Mouse (Mus musculus): ENCODE data around the gene Rnf38. TPM values are rescaled to one million over a fixed set of nuclear protein-coding genes. Genes with fewer than 3 reads are reported as not detected.

The Rnf38 gene
- polyA plus RNA-seq, 1 experiment from 2014 or later = 5.6 TPM

GRCm38 (mm10) chr4:44164621-44165020, 69.0 kb downstream of the Rnf38 start:
- peaks cover 40% of the 10 kb centered on the region for H3K4me1 ChIP-seq (ENCODE audit: insufficient read depth)
- WGBS (ENCODE audit: insufficient replicate concordance) = 86% methylated on average over 5 of the region's 5 CpGs
- no peak for DNase-seq

GRCm38 (mm10) chr4:44163034-44163433, 70.6 kb downstream of the Rnf38 start:
- TF ChIP-seq CTCF (IDR thresholded peaks at IDR 0.05; ENCODE audit: low read depth) (no peak), EP300 (IDR thresholded peaks at IDR 0.05; ENCODE audit: low read depth) (no peak)
- H3K4me1 ChIP-seq (ENCODE audit: insufficient read depth) = peaks cover 31% of the 10 kb centered on the region
- ATAC-seq (no peak), DNase-seq (no peak)
- no peaks in the 10 kb centered on the region for H3K27me3 ChIP-seq (ENCODE audit: insufficient read depth, low read length)
- H3K4me2 ChIP-seq (ENCODE audit: low read depth, low read length) = no peak overlapping the region
- H3K9ac ChIP-seq (replicated peaks) = no peak overlapping the region
- no peak overlapping the region for H3K27ac ChIP-seq (ENCODE audit: low read depth)
- no peaks in the 10 kb centered on the region; the same call in 1 of the 2 replicates for H3K36me3 ChIP-seq (replicated peaks; ENCODE audit: insufficient read depth, low read length)
- WGBS (ENCODE audit: insufficient replicate concordance) = 68% methylated on average over 2 of the region's 2 CpGs
- no peaks in the 10 kb centered on the region for H3K9me3 ChIP-seq (ENCODE audit: low read length)
- H3K4me3 ChIP-seq (ENCODE audit: low read depth, low read length) = no peak overlapping the region

More at GRCm38 (mm10) chr4:44164621-44165020, 69.0 kb downstream of the Rnf38 start:
- Histone ChIP-seq H3K36me3 (replicated peaks; ENCODE audit: insufficient read depth, low read length) (no peaks in the 10 kb centered on the region; the same call in 1 of the 2 replicates), H3K27me3 (ENCODE audit: insufficient read depth, low read length) (no peaks in the 10 kb centered on the region), H3K4me3 (ENCODE audit: low read depth, low read length) (no peak overlapping the region), H3K4me2 (ENCODE audit: low read depth, low read length) (no peak overlapping the region), H3K27ac (ENCODE audit: low read depth) (no peak overlapping the region), H3K9ac (replicated peaks) (no peak overlapping the region), H3K9me3 (ENCODE audit: low read length) (no peaks in the 10 kb centered on the region)
- ATAC-seq = no peak
- no peak for TF ChIP-seq EP300 (IDR thresholded peaks at IDR 0.05; ENCODE audit: low read depth)
- no peak for TF ChIP-seq CTCF (IDR thresholded peaks at IDR 0.05; ENCODE audit: low read depth)

- no peak for DNase-seq
- Histone ChIP-seq H3K9me3 (ENCODE audit: low read length) (no peaks in the 10 kb centered on the region), H3K4me1 (ENCODE audit: insufficient read depth) (peaks cover 31% of the 10 kb centered on the region), H3K4me3 (ENCODE audit: low read depth, low read length) (no peak overlapping the region), H3K4me2 (ENCODE audit: low read depth, low read length) (no peak overlapping the region; the same call in 1 of the 2 replicates), H3K36me3 (replicated peaks; ENCODE audit: insufficient read depth, low read length) (no peaks in the 10 kb centered on the region; the same call in 1 of the 2 replicates), H3K27ac (ENCODE audit: low read depth) (no peak overlapping the region), H3K9ac (replicated peaks) (no peak overlapping the region), H3K27me3 (ENCODE audit: insufficient read depth, low read length) (no peaks in the 10 kb centered on the region)
- no peak for TF ChIP-seq CTCF (IDR thresholded peaks at IDR 0.05; ENCODE audit: low read depth)
- TF ChIP-seq EP300 (IDR thresholded peaks at IDR 0.05; ENCODE audit: low read depth) = no peak
- 0 out of 2 replicates have a peak, but pooled peaks have one; percentile 33 for ATAC-seq
- WGBS (ENCODE audit: insufficient replicate concordance) = 58% methylated on average over 13 of the region's 13 CpGs
Measured at GRCm38 (mm10) chr4:44160990-44161689, 72.4 kb downstream of the Rnf38 start.

- DNase-seq = no peak
- H3K4me2 ChIP-seq (ENCODE audit: low read depth, low read length) = no peak overlapping the region
- 66% methylated on average over 8 of the region's 8 CpGs for WGBS (ENCODE audit: insufficient replicate concordance)
Measured at GRCm38 (mm10) chr4:44159839-44160238, 73.8 kb downstream of the Rnf38 start.

GRCm38 (mm10) chr4:44156481-44156880, 77.1 kb downstream of the Rnf38 start:
- DNase-seq (no peak), ATAC-seq (no peak)
- H3K4me2 ChIP-seq (ENCODE audit: low read depth, low read length) = no peak overlapping the region
- WGBS (ENCODE audit: insufficient replicate concordance) = 59% methylated on average over 6 of the region's 6 CpGs
- no peak overlapping the region for H3K27ac ChIP-seq (ENCODE audit: low read depth)
- no peaks in the 10 kb centered on the region for H3K9me3 ChIP-seq (ENCODE audit: low read length)
- no peak overlapping the region for H3K9ac ChIP-seq (replicated peaks)
- no peaks in the 10 kb centered on the region for H3K27me3 ChIP-seq (ENCODE audit: insufficient read depth, low read length)
- no peak overlapping the region for H3K4me3 ChIP-seq (ENCODE audit: low read depth, low read length)
- H3K36me3 ChIP-seq (replicated peaks; ENCODE audit: insufficient read depth, low read length) = peaks cover 10% of the 10 kb centered on the region
- TF ChIP-seq EP300 (IDR thresholded peaks at IDR 0.05; ENCODE audit: low read depth) = no peak
- no peak for TF ChIP-seq CTCF (IDR thresholded peaks at IDR 0.05; ENCODE audit: low read depth)
- H3K4me1 ChIP-seq (ENCODE audit: insufficient read depth) = peaks cover 11% of the 10 kb centered on the region

More at GRCm38 (mm10) chr4:44159839-44160238, 73.8 kb downstream of the Rnf38 start:
- peaks cover 26% of the 10 kb centered on the region for H3K4me1 ChIP-seq (ENCODE audit: insufficient read depth)
- no peak for ATAC-seq
- no peak overlapping the region for H3K9ac ChIP-seq (replicated peaks)
- H3K4me3 ChIP-seq (ENCODE audit: low read depth, low read length) = no peak overlapping the region
- no peak overlapping the region for H3K27ac ChIP-seq (ENCODE audit: low read depth)
- peaks cover 3% of the 10 kb centered on the region; the same call in 1 of the 2 replicates for H3K36me3 ChIP-seq (replicated peaks; ENCODE audit: insufficient read depth, low read length)
- H3K27me3 ChIP-seq (ENCODE audit: insufficient read depth, low read length) = no peaks in the 10 kb centered on the region
- TF ChIP-seq CTCF (IDR thresholded peaks at IDR 0.05; ENCODE audit: low read depth) (no peak), EP300 (IDR thresholded peaks at IDR 0.05; ENCODE audit: low read depth) (no peak)
- H3K9me3 ChIP-seq (ENCODE audit: low read length) = no peaks in the 10 kb centered on the region

- no peak overlapping the region for H3K9ac ChIP-seq (replicated peaks)
- no peaks in the 10 kb centered on the region for H3K27me3 ChIP-seq (ENCODE audit: insufficient read depth, low read length)
- ATAC-seq (no peak), DNase-seq (no peak)
- H3K4me3 ChIP-seq (ENCODE audit: low read depth, low read length) = no peak overlapping the region
- TF ChIP-seq EP300 (IDR thresholded peaks at IDR 0.05; ENCODE audit: low read depth) (no peak), CTCF (IDR thresholded peaks at IDR 0.05; ENCODE audit: low read depth) (no peak)
- no peak overlapping the region for H3K4me2 ChIP-seq (ENCODE audit: low read depth, low read length)
- peaks cover 7% of the 10 kb centered on the region for H3K4me1 ChIP-seq (ENCODE audit: insufficient read depth)
- peaks cover 16% of the 10 kb centered on the region for H3K36me3 ChIP-seq (replicated peaks; ENCODE audit: insufficient read depth, low read length)
- WGBS (ENCODE audit: insufficient replicate concordance) = 47% methylated on average over 4 of the region's 4 CpGs
- H3K9me3 ChIP-seq (ENCODE audit: low read length) = no peaks in the 10 kb centered on the region
- H3K27ac ChIP-seq (ENCODE audit: low read depth) = no peak overlapping the region
Measured at GRCm38 (mm10) chr4:44154884-44155283, 78.7 kb downstream of the Rnf38 start.

Data from liver, postnatal 0 days (tissue).